Mouse (Mus musculus): ENCODE measurements at regions not wholly inside any gene's neighbourhood (a gene's known extent, or its start where the extent isn't known, plus 50 kb on each side); places are given as distances from the start of the nearest gene placed in this dataset.
A peak's percentile ranks its signal among the peaks of the same experiment; 100 is the strongest.
"Not testable (repeated sequence)": the region's sequence is repeated elsewhere in the genome, so short reads cannot be mapped to it uniquely, and the experiment has no call there.

DNA sequence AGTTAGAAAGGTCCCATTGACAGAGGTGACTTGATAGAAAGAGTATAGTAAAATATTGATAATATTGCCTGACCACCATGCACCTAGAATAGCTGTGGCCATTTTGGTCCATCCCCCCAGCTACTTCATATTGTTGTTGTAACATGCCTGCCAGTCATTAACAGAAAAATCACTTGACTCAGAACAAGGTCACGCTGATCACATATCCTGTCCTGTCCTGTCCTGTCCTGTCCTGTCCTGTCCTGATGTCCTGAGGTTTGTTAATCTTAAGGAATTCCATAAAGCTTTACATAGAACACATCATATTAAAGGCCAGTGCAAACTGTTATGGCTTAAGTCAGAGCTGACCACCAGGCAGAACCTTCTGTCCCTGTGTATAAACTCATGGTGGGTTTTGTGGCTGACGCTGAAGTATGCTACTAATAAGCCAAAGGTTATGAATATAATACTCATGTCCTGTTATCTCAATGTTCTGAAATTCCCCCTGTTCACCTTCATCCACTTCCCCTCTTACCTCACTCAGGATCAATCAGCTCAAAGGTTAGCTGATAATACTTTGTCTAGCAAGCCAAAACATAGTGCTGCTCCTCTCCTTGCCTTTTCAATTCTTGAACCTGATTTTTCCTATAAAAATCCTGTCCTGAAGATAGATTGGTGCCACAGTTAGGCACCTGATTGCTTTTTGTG is 173.7 kb downstream of the Alg10b start:
- DNase-seq (ENCODE audit: low spot score in 2 of 2) = no peak

DNA sequence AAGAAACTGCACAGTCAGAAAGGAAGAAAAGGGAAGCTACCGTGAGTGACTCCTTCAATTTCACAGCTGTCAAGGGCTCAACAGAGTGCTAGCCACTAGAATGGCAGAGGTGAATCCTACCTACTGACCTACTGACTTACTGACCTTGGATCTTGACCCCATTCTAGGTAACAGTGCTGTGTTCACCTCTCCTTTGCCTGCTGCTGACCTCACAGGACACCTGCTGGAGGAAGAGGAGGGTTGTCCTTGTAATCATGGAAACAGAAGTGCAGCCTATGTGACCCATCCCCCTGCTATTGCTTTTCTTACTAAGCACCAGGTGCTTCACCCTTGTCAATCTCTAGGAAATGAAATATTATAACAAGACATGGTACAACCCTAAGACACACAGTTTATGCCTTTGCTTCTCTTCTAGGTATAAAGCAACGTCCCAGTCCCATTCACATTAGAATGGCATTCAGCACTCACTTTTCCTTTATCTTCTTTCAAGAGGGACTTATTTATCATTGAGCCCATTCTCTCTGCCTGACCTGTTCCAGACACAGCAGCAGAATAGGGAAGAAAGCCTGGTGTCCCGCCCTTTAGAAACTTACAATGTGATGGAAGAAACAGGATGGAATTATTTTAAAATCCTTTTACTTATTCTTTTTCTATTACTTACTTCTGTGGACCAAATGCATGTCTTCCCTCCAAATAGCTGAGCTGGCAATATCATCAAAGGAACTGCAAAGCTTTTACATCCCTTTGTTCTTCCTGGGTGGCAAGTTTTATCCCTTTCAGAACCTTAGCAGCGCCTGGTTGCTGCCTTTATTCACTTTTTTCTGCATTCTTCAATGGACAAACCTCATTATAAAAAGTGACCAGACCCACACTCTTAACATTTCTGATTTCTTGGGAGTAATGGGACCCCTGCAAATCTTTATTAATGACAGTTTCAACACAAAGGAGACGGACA is 176.5 kb downstream of the Alg10b start:
- DNase-seq (ENCODE audit: low spot score in 2 of 2) = no peak

DNA sequence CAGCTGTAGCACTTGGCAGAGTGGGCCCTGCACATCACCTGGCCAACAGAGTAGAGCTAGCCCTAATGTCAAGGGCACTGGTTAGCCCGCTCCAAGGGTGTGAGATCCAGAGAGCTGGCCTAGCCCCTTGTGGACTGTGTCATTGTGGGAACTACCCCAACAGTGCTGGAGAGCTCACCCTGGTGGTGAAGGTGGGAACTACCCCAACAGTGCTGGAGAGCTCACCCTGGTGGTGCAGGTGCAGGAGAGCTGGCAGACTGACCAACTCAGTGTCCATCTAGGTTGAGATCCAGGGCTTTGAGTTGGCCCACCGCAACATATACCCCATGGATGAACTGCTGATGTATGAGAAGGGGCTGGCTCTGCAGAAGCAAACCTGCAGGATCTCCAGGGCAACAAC is 196.7 kb downstream of the Alg10b start:
- DNase-seq (ENCODE audit: low spot score in 2 of 2) = peak in 1 of 2 experiments; percentile 6

DNA sequence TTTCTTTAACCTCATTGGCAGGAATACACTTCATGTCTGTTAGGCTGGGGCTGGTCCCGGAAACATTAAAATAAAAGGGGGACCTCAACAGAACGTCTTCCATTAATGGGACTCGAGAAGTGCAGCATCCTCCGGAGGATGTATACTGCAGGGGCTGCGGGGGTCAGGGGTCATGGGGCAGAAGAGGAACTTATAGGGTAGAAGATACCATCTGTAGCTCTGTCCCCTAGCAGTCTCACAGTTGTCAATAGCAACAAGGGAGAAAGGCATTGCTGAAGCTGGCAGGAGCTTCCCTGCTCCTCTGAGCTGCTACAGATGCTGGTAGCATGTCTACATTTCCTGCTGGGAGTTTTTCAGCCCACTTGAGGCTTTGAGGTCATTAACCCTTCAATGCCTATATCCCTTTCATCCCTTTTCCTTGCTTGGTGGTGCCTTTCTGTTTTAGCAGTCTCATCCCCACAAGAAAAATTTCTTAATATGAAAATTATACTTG is 198.1 kb downstream of the Alg10b start:
- DNase-seq (ENCODE audit: low spot score in 2 of 2) = no peak

DNA sequence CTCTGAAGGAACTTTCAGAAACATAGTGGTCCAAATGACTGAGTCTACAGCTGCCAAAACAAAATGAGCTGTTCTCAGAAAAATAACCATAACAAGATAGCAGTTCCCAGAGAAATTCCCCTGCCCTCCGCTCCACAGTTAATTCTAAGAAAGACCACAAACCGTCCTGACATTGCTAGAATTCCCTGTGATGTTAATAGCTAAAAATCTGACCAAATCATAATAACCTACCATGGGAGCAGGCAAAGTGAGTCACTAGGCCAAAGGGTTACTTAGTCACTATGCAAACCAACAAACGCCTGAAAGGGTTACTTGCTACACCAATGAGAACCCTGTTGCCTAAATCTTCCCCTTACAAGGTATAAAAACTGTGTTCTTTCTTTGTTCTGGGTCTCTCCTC is 206.9 kb downstream of the Alg10b start:
- not testable (repeated sequence) for DNase-seq (ENCODE audit: low spot score in 2 of 2)

DNA sequence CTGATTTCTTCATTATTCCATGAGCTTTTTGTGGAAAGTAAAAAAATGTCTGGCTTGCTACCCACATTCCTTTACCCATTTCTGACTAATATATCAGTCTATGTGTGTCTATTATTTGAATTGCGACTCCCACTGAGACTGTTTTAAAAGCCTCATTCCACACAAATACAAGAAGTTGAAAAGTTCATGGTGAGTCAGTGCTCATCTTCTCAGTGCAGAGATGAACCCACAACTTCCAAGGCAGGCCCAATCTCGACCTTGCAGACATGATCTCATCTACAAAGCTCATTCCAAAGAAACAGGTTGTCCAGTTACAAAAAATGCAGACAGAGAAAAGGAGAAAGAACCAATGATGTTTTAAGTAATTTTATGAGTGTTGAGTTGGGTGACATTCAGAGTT is 208.0 kb downstream of the Alg10b start:
- DNase-seq (ENCODE audit: low spot score in 2 of 2) = no peak

DNA sequence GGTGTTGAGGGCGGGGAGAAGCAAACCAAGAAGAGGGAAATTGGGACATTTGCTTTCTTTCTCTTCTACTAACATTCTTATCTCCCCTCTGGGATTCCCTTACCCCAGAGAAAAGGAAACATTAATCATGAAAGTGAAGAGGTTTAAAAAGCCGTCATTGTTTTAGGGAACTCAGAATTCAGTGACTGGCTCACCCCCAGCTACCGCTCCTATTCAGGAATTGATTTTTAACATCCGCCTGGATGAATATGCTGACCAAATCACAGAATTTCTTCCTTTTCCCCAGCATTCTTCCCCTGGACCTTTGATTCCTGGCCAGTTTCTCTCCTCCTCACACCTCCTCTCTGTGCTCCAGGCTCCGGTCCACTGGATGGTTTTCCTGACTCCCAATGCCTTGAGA is 211.2 kb downstream of the Alg10b start:
- DNase-seq (ENCODE audit: low spot score in 2 of 2) = no peak

Measured in urinary bladder, postnatal 36 days (tissue).